Mouse (Mus musculus): ENCODE results near the gene Ash1l.
"Not testable (repeated sequence)": the region's sequence is repeated elsewhere in the genome, so short reads cannot be mapped to it uniquely, and the experiment has no call there.

- not testable (repeated sequence) for TF ChIP-seq CTCF (IDR thresholded peaks at IDR 0.05; ENCODE audit: control insufficient read depth, insufficient read depth, insufficient replicate concordance, low read depth, low read length); POLR2A (IDR thresholded peaks at IDR 0.05; ENCODE audit: control insufficient read depth, low read depth, low read length)
These were observed 80.5 kb downstream of the Ash1l start for GRCm38 (mm10) chr3:89030896-89031295.
